Mouse (Mus musculus) cerebellum, adult 11-12 months (tissue): ENCODE measurements at regions not wholly inside any gene's neighbourhood (a gene's known extent, or its start where the extent isn't known, plus 50 kb on each side); places are given as distances from the start of the nearest gene placed in this dataset.

Source experiments
- DNase-seq: peaks from one replicate; pipeline ENCODE4 v3.0.0; 2022

GRCm38 (mm10) chr8:64335495-64335894, 129.4 kb upstream of the Tll1 start:
- peak; percentile 84 for DNase-seq

GRCm38 (mm10) chr8:64323985-64324384, 117.9 kb upstream of the Tll1 start:
- DNase-seq = no peak

DNA sequence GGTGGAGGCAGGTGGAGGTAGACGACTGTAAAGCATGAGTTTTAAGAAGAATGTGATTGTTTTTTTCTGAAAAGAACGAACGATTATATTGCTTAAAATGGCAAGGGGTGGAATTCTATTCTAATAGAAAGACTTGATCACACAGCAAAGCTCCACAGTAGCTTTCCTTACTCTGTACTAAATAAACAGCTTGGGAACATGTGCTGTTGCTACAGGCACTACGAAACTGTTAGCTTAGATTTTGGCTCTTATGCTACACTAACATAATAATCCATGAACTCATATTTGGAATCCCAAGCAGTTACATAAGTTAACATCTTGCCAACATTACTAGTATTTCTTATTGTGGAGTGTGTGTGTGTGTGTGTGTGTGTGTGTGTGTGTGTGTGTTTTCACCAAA, 114.3 kb upstream of the Tll1 start:
- DNase-seq = no peak

GRCm38 (mm10) chr8:64319220-64319820, 113.2 kb upstream of the Tll1 start:
- DNase-seq = no peak

- DNase-seq = no peak
Measured at GRCm38 (mm10) chr8:64318524-64319219, 112.6 kb upstream of the Tll1 start.

DNA sequence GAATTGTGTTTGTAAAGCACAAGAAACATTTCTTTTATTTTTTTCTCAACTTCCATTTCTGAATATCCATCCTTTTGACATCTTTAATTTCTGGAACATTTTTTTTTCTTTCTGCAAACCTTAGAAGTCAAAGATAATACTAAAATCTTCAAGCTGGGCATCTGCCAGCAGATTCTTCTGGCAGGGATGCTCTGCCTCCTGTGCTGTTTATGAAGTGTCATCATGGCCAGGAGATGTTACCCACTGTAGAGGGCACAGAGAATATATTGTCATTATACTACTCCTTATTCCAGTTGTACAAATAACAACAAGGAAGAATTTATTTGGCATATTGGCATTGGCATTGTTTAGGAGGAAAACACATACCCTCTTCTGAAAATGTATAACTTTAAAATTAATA, 111.7 kb upstream of the Tll1 start:
- DNase-seq = no peak

DNA sequence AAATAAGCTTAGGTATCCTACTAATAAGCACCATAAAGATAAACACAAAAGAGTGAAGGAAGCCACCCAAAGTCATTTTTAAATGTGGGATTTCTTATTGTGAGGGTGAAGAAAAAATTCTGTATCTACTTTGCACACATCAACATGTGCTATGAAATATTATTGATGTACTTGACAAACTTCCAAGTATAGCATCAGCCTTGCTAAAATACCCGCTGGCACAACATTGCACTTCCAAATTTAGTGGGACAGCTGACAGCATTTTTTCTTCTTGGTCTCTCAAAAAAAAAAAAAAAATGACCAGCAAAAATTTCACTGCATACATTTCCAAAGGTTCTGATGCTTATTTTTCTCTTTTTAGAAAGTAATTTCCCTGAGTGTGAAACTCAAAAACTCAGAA, 101.9 kb upstream of the Tll1 start:
- DNase-seq = peak; percentile 27

DNA sequence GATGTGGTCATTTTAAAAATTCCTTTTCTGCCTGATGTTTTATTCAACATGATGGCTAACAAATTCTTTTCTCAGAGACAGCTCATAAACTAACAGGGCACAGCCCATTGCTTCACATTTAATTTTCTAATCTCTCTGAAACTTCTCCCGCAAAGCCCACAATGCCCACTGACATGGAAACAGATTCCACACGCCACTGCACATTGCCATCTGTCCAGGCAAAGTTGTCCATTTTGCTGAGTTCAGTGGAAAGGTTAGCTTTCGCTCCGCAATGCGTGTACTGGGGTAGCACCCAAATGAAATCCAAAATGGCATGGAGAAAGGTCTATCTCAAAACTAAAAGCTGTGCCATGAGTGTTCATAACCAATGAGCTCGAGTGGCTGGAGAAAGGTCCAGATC, 76.7 kb upstream of the Tll1 start:
- peak; percentile 16 for DNase-seq

DNA sequence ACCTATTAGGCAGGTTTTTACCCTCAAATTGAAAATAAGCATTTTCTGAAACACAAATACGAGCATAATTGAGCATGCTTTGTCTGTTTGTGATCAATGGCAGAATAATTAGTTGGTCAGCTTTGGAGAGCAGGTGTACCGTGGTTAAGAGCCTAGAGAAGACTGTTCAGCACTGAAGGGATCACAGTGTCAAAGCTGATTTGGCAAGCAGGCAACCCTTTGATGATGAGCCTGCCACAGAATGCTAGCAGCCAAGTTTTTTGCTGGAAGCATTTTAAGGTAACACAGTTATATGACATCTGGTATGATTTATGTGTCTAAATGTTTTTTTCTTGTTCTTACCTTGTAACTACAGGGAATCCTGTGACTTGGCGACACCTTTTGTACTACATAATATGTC, 75.5 kb upstream of the Tll1 start:
- no peak for DNase-seq

DNA sequence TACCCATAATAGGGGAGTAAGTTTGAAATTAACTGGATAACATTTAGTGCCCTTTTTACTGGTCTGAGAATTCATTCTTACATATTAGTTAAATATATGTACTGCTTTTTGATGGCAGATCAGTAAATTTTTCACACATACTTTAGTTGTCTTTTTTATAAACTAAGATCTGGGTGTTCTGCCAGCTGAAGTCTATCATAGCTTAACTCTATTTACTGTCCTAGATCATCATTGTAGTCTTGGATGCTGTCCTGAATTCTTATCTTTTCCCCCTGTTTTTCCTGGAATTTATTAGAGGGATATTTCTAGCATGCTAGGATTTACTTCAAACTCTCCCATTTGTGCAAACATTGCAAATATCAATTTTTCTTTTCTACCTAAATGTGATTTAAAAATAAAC, 74.3 kb upstream of the Tll1 start:
- DNase-seq = no peak

GRCm38 (mm10) chr8:64276058-64276457, 70.0 kb upstream of the Tll1 start:
- no peak for DNase-seq

DNA sequence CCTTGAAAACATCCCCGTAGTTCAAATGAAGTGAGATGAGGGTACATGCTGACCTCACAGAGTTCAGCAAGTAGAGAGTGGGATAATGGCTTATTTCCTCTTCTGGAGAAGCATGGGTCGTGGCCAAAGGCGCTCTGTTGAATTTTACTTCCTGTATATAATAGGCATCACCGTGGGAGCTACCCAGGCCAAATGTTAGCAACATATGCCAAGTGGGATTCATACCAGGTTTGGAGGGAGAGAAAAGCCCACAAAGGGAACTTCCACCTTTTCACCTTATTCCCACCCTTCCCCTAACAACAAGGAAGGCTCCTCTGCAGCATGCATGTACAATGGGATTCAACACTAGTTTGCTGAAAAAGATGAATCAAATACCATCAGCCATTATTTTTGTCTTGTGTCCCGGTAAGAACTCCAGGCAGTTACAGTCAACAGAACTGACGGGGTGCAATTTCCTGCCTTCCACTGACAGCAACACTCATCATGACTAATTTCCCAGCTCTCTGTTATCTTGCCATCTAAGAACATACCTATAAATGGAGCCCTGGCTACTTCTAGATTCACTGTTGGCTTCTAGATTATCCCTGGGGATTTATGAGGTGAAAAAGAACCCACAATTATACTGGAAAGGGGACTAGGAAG, 59.4 kb upstream of the Tll1 start:
- peak; percentile 67 for DNase-seq
